Mouse (Mus musculus): ENCODE data around the gene Gm20388. TPM values are rescaled to one million over a fixed set of nuclear protein-coding genes. Genes with fewer than 3 reads are reported as not detected.
A peak's percentile ranks its signal among the peaks of the same experiment; 100 is the strongest.
"Not testable (repeated sequence)": the region's sequence is repeated elsewhere in the genome, so short reads cannot be mapped to it uniquely, and the experiment has no call there.

The Gm20388 gene
- polyA plus RNA-seq, 1 experiment: 0.36 TPM

- H3K36me3 ChIP-seq (ENCODE audit: control insufficient read depth): peaks cover 4% of the 10 kb centered on the region
- H3K4me3 ChIP-seq (replicated peaks): peak overlapping the region; percentile 85
- peaks cover 64% of the 10 kb centered on the region for H3K4me1 ChIP-seq (ENCODE audit: control insufficient read depth)
- TF ChIP-seq GATA1 (IDR thresholded peaks at IDR 0.05; ENCODE audit: low read length) (no peak), TAL1 (IDR thresholded peaks at IDR 0.05; ENCODE audit: low read length) (no peak)
- no peaks in the 10 kb centered on the region for H3K9me3 ChIP-seq (ENCODE audit: control insufficient read depth, low read length)
- peaks cover 10% of the 10 kb centered on the region for H3K27me3 ChIP-seq (ENCODE audit: control insufficient read depth)
Observed at GRCm38 (mm10) chr8:121585159-121585825, 1674.7 kb downstream of the Gm20388 start.

DNA sequence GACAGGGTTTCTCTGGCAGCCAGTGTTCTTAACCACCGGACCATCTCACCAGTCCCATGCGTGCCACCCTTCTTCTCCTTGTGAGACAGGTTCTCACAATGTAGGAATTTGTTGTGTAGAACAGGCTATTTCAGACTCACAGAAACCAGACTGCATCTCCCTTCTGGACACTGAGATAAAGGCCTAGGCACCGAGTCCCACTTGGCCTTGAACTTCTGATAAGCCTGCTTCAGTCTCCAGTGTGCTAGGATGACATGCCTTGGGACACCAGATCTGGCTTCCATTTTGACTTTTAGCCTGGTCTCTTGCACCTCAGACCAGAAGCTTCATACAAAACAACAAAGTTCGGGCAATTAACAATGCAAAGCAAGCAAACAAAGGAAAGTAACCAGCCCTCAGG, 1678.1 kb downstream of the Gm20388 start:
- Histone ChIP-seq H3K4me3 (replicated peaks) (peak overlapping the region; percentile 100), H3K9me3 (ENCODE audit: control insufficient read depth, low read length) (no peaks in the 10 kb centered on the region), H3K4me1 (ENCODE audit: control insufficient read depth) (peaks cover 81% of the 10 kb centered on the region), H3K36me3 (ENCODE audit: control insufficient read depth) (peaks cover 26% of the 10 kb centered on the region), H3K27me3 (ENCODE audit: control insufficient read depth) (peaks cover 4% of the 10 kb centered on the region)
- peak; percentile 86 for TF ChIP-seq GATA1 (IDR thresholded peaks at IDR 0.05; ENCODE audit: low read length)
- peak; percentile 94 for TF ChIP-seq TAL1 (IDR thresholded peaks at IDR 0.05; ENCODE audit: low read length)

- Histone ChIP-seq H3K36me3 (ENCODE audit: control insufficient read depth) (peaks cover 31% of the 10 kb centered on the region), H3K4me1 (ENCODE audit: control insufficient read depth) (peaks cover 77% of the 10 kb centered on the region), H3K4me3 (replicated peaks) (peak overlapping the region; percentile 100), H3K27me3 (ENCODE audit: control insufficient read depth) (no peaks in the 10 kb centered on the region), H3K9me3 (ENCODE audit: control insufficient read depth, low read length) (no peaks in the 10 kb centered on the region)
- TF ChIP-seq TAL1 (IDR thresholded peaks at IDR 0.05; ENCODE audit: low read length) (no peak), GATA1 (IDR thresholded peaks at IDR 0.05; ENCODE audit: low read length) (0 out of 2 replicates have a peak, but pooled peaks have one; percentile 22)
Observed at GRCm38 (mm10) chr8:121589205-121589726, 1678.6 kb downstream of the Gm20388 start.

DNA sequence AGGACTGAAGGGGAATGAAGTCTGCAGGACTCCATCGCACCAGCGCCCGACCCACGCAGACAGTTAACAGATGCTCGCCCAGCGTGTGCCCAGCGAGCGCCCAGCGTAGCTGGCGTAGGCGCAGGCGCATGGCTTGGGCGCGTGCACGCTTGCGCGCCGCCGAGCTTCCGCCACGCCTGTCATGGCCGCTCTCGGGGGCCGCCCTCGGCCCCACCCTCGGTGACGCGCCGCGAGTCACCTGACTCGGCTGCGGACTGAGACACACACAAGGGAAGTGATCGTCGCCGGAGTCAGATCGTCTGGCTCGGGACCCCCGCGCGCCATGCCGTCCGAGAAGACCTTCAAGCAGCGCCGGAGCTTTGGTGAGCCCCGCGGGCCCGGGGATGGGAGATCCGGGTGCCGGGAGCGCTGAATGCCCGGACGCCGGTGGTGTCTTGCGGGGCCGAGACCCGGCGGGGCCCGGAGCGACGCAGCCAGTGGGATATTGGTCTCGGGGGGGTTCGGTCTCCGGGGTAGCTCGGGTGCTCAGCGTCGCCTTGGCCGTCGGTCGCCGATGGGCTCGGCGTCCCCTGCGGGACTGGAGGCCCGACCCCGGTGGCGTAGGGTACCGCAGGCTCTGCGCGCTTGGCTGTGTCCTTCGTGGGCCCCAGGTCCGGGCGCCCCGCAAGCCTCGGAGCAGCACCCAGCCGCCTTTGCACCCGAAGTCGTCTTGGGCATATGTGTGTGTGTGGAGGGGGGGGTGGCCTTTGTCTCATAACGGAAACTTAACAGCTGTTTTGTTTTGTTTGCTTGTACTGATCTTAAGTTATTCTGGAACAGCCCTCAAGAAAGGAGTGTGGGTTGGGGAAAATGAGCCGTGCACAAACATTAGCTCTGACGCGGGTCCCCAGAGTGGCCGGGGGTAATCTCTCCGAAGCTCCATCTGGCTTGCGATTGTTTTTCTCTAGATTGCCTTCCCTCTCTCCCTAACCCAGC, 1679.8 kb downstream of the Gm20388 start, which contains the start of gene Map1lc3b:
Map1lc3b (plus strand) TSS at position 159 of the 975 bp plus-strand sequence.
- Histone ChIP-seq H3K27me3 (ENCODE audit: control insufficient read depth) (no peaks in the 10 kb centered on the region), H3K4me3 (replicated peaks) (peak within 1 kb of the TSS; percentile 100), H3K9me3 (ENCODE audit: control insufficient read depth, low read length) (no peaks in the 10 kb centered on the region), H3K36me3 (ENCODE audit: control insufficient read depth) (peaks cover 43% of the 10 kb centered on the region), H3K4me1 (ENCODE audit: control insufficient read depth) (peaks cover 71% of the 10 kb centered on the region)
- TF ChIP-seq TAL1 (IDR thresholded peaks at IDR 0.05; ENCODE audit: low read length) (no peak), GATA1 (IDR thresholded peaks at IDR 0.05; ENCODE audit: low read length) (no peak)

GRCm38 (mm10) chr8:121591178-121592066, 1680.8 kb downstream of the Gm20388 start:
- TF ChIP-seq TAL1 (IDR thresholded peaks at IDR 0.05; ENCODE audit: low read length) (no peak), GATA1 (IDR thresholded peaks at IDR 0.05; ENCODE audit: low read length) (no peak)
- peak overlapping the region; percentile 100 for H3K4me3 ChIP-seq (replicated peaks)
- H3K4me1 ChIP-seq (ENCODE audit: control insufficient read depth): peaks cover 62% of the 10 kb centered on the region
- H3K36me3 ChIP-seq (ENCODE audit: control insufficient read depth): peaks cover 53% of the 10 kb centered on the region
- no peaks in the 10 kb centered on the region for H3K9me3 ChIP-seq (ENCODE audit: control insufficient read depth, low read length)
- no peaks in the 10 kb centered on the region for H3K27me3 ChIP-seq (ENCODE audit: control insufficient read depth)

DNA sequence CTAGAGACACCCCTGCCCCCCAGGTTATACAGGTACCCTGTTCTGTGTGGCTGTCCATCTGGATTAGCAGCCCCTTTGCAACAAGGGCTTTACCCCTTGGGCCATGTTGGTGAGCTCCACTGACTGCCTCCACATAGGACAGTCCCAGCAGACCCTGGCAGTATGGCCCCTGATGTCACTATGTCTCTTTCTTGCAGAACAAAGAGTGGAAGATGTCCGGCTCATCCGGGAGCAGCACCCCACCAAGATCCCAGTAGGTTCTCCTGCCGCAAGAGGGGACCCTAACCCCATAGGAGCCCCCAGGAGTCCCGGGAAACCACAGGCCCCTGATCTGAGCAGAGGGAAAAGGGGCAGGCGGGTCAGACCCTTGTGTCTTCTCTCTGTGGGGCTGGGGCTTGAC, 1682.7 kb downstream of the Gm20388 start:
- no peak for TF ChIP-seq TAL1 (IDR thresholded peaks at IDR 0.05; ENCODE audit: low read length)
- TF ChIP-seq GATA1 (IDR thresholded peaks at IDR 0.05; ENCODE audit: low read length): no peak
- peaks cover 44% of the 10 kb centered on the region for H3K4me1 ChIP-seq (ENCODE audit: control insufficient read depth)
- no peaks in the 10 kb centered on the region for H3K9me3 ChIP-seq (ENCODE audit: control insufficient read depth, low read length)
- no peaks in the 10 kb centered on the region for H3K27me3 ChIP-seq (ENCODE audit: control insufficient read depth)
- peaks cover 71% of the 10 kb centered on the region for H3K36me3 ChIP-seq (ENCODE audit: control insufficient read depth)
- no peak overlapping the region for H3K4me3 ChIP-seq (replicated peaks)

- Histone ChIP-seq H3K36me3 (ENCODE audit: control insufficient read depth) (peaks cover 75% of the 10 kb centered on the region), H3K4me3 (replicated peaks) (no peak overlapping the region), H3K4me1 (ENCODE audit: control insufficient read depth) (peaks cover 37% of the 10 kb centered on the region), H3K9me3 (ENCODE audit: control insufficient read depth, low read length) (no peaks in the 10 kb centered on the region), H3K27me3 (ENCODE audit: control insufficient read depth) (no peaks in the 10 kb centered on the region)
- TF ChIP-seq GATA1 (IDR thresholded peaks at IDR 0.05; ENCODE audit: low read length) (no peak), TAL1 (IDR thresholded peaks at IDR 0.05; ENCODE audit: low read length) (no peak)
Observed at GRCm38 (mm10) chr8:121593983-121594382, 1683.3 kb downstream of the Gm20388 start.

DNA sequence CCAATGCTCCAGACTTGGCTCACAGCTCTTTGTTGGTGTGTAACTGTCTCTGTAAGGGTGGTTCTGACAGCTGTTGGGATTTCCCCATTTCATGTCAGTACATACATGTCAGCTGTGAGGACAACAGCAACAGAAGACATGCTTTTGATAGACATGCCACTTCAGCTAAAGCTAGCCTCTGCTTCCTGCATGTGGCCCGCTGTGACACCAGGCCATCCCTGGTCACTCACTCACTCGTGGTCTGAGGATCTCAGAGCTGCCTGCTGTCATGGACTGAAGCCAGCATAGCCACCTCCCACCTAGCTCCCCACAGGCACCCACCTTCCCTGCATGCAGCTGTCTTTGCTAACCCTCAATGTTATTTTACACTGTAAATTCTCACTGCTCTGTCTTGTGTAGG, 1686.9 kb downstream of the Gm20388 start:
- not testable (repeated sequence) for H3K4me3 ChIP-seq (replicated peaks); H3K27me3 ChIP-seq (ENCODE audit: control insufficient read depth); H3K4me1 ChIP-seq (ENCODE audit: control insufficient read depth); H3K9me3 ChIP-seq (ENCODE audit: control insufficient read depth, low read length)
- peaks cover 77% of the 10 kb centered on the region for H3K36me3 ChIP-seq (ENCODE audit: control insufficient read depth)

Measured in erythroblast, embryonic 14.5 days (primary cell).